Mouse (Mus musculus) testis, adult 2 months (tissue): Measurements from ENCODE around the gene Cnksr1. TPM values are rescaled to one million over a fixed set of nuclear protein-coding genes. Genes with fewer than 3 reads are reported as not detected.
A peak's percentile ranks its signal among the peaks of the same experiment; 100 is the strongest.
"Not testable (repeated sequence)": the region's sequence is repeated elsewhere in the genome, so short reads cannot be mapped to it uniquely, and the experiment has no call there.

Experiments used
- H3K27ac ChIP-seq: fragments of 200-500 bp; 2 replicates; pipeline ENCODE4 v1.5.1; 2012; ENCODE audit warnings: low read depth, low read length; ENCODE audit not compliant: control insufficient read depth, insufficient read depth
- H3K27me3 ChIP-seq: fragments of 200-500 bp; 2 replicates; pipeline ENCODE4 v1.6.1; 2012; ENCODE audit warnings: mild to moderate bottlenecking, low read length, moderate library complexity; ENCODE audit not compliant: control insufficient read depth, insufficient read depth
- H3K36me3 ChIP-seq: fragments of 200-500 bp; 2 replicates; pipeline ENCODE4 v1.6.1; 2012; ENCODE audit warnings: mild to moderate bottlenecking, low read length; ENCODE audit not compliant: control insufficient read depth, insufficient read depth
- H3K4me1 ChIP-seq: fragments of 200-500 bp; 2 replicates; pipeline ENCODE4 v1.6.1; 2012; ENCODE audit warnings: low read length; ENCODE audit not compliant: control insufficient read depth, insufficient read depth
- H3K4me3 ChIP-seq: fragments of 200-500 bp; 2 replicates; pipeline ENCODE4 v1.5.1; 2012; ENCODE audit warnings: low read depth, mild to moderate bottlenecking, low read length, moderate library complexity, mixed read lengths; ENCODE audit not compliant: control insufficient read depth
- CTCF ChIP-seq: fragments of 200-500 bp; IDR thresholded peaks from 2 replicates; pipeline ENCODE4 v1.5.1; 2012; ENCODE audit warnings: low read depth, mild to moderate bottlenecking, inconsistent platforms, low read length, moderate library complexity; ENCODE audit not compliant: control insufficient read depth, insufficient read depth, insufficient replicate concordance
- POLR2A ChIP-seq: fragments of 200-500 bp; IDR thresholded peaks from 2 replicates; pipeline ENCODE4 v1.6.1; 2012; ENCODE audit warnings: low read depth, mild to moderate bottlenecking, inconsistent platforms, low read length, moderate library complexity; ENCODE audit not compliant: control insufficient read depth
- polyA plus RNA-seq: library from polyadenylated mRNA; depleted of rRNA; stranded (reverse); fragments of >200 nt; gene quantifications from 2 replicates; pipeline ENCODE4 v1.2.3, GENCODE M21; 2012

Gene Cnksr1
- polyA plus RNA-seq, 1 experiment, result 0.88 TPM

DNA sequence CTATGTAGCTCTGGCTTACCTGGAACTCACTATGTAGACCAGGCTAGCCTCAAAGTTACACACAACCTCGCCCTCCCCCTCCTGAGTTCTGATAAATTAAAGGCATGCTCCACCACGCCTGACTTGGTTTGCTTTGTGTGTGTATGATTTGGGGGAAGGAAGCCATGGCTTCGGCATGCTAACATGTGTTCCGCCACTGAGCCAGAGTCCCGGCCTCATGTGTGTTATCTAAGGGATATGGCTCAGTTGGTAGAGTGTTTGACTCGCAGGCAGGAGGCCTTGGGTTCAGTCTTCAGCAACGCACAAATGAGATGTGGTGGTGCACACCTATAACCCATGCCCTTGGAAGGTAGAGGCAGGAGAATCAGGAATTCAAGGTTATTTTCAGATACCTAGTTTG, 33.8 kb upstream of the Cnksr1 start:
- Histone ChIP-seq H3K27ac (no peak overlapping the region), H3K4me3 (no peak overlapping the region), H3K27me3 (no peaks in the 10 kb centered on the region), H3K4me1 (peaks cover 7% of the 10 kb centered on the region), H3K36me3 (no peaks in the 10 kb centered on the region)
- TF ChIP-seq CTCF (no peak), POLR2A (no peak)

DNA sequence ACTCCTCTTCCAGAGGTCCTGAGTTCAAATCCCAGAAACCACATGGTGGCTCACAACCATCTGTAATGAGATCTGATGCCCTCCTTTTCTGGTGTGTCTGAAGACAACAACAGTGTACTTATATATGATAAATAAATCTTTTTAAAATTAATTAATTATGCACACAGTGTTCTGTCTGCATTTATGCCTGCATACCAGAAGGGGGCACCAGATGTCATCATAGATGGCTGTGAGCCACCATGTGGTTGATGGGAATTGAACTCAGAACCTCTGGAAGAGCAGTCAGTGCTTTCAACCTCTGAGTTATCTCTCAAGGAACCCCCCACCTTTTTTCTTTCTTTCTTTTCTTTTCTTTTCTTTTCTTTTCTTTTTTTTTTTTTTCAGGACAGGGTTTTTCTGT, 31.4 kb upstream of the Cnksr1 start:
- not testable (repeated sequence) for H3K4me1 ChIP-seq, H3K27ac ChIP-seq, H3K27me3 ChIP-seq, H3K4me3 ChIP-seq, H3K36me3 ChIP-seq

DNA sequence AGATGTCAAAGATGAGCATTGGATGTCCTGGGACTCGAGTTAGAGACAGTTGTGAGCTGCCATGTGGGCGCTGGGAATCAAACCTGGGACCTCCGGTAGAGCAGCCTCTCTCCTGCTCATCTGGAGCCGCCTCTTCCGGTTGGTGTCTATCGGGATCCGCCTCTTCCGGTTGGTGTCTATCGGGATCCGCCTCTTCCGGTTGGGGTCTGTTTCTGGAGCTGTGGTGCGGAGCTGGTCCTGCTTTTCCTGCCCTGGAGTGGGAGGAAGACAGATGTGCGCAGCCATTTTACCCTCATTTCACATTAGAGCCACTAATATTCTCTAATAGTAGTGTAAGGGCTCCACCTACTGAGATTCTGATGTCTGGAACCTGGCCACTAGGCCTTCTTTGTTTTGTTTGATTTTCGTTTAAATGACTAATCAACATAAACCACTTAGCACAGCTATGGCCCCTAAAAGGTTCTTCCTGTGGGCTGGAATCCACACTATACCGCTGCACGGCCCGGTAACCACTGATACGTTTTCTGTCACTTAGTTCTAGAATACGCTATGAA, 30.0 kb upstream of the Cnksr1 start:
- Histone ChIP-seq H3K4me3 (peak overlapping the region; percentile 73), H3K36me3 (no peaks in the 10 kb centered on the region), H3K4me1 (peaks cover 5% of the 10 kb centered on the region), H3K27me3 (no peaks in the 10 kb centered on the region), H3K27ac (peak overlapping the region; percentile 65; the same call in 1 of the 2 replicates)
- TF ChIP-seq POLR2A, result peak; percentile 81
- TF ChIP-seq CTCF, result no peak

DNA sequence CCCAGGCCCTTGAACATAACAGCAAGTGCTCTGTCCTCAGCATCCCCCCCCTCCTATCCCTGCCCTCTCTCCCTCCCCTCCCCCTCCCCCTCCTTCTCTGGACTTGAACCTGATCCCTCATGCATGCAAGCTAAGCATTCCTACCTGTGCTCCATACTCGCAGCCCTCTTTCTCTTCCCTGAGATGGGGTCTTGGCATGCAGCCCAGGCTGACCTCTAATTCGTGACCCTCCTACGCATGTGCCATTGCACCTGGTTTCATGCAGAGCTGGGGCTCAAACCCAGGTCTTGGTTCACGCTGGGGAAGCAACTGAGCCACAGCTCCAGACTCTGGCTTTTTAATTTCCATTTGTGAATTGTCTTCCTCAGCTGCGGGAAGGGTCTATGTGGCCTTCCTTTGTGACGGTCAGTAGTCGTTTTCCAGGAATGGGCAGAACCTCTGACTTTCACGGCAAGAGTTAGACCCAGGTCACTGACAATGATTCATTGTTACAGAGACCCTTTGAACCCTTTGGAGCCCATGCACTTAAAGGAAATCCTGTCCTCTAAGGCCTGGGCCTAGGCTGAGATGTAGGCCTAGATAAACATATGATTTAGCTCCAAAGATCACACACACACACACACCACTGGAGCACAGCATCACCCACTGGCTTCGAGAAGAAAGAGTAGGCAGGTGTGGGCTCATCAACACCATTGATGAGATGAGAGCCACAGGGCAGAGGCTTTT, 27.8 kb upstream of the Cnksr1 start:
- Histone ChIP-seq H3K4me1 (peaks cover 5% of the 10 kb centered on the region), H3K27ac (no peak overlapping the region), H3K36me3 (no peaks in the 10 kb centered on the region), H3K4me3 (no peak overlapping the region), H3K27me3 (no peaks in the 10 kb centered on the region)
- no peak for TF ChIP-seq POLR2A

- Histone ChIP-seq H3K36me3 (no peaks in the 10 kb centered on the region), H3K27ac (no peak overlapping the region), H3K4me3 (no peak overlapping the region), H3K4me1 (no peaks in the 10 kb centered on the region; the same call in 1 of the 2 replicates), H3K27me3 (no peaks in the 10 kb centered on the region)
- TF ChIP-seq POLR2A, result no peak
- TF ChIP-seq CTCF, result peak; percentile 83; the same call in 1 of the 2 replicates
Observed at GRCm38 (mm10) chr4:134263191-134263590, 25.0 kb upstream of the Cnksr1 start.

DNA sequence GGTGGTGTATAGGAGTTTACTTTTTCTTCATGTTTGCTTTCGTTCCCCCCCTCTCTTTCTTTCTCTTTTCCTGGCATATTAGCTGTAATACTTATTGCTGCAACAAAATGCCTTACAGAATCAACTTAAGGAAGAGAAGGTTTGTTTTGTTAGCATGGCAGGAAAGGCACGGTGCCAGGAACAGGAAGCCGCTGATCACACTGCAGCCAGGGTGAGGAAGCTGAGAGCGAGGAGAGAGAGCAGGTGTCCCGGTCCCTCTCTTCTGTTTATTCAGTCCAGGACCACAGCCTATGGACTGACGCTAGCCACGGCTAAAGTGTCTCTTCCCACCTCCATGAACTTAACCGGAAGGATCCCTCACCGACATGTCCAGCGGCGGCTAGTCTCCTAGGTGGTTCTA, 20.2 kb upstream of the Cnksr1 start:
- TF ChIP-seq POLR2A (no peak), CTCF (no peak)
- Histone ChIP-seq H3K4me1 (no peaks in the 10 kb centered on the region; the same call in 1 of the 2 replicates), H3K27ac (no peak overlapping the region), H3K4me3 (no peak overlapping the region), H3K36me3 (no peaks in the 10 kb centered on the region), H3K27me3 (no peaks in the 10 kb centered on the region)

DNA sequence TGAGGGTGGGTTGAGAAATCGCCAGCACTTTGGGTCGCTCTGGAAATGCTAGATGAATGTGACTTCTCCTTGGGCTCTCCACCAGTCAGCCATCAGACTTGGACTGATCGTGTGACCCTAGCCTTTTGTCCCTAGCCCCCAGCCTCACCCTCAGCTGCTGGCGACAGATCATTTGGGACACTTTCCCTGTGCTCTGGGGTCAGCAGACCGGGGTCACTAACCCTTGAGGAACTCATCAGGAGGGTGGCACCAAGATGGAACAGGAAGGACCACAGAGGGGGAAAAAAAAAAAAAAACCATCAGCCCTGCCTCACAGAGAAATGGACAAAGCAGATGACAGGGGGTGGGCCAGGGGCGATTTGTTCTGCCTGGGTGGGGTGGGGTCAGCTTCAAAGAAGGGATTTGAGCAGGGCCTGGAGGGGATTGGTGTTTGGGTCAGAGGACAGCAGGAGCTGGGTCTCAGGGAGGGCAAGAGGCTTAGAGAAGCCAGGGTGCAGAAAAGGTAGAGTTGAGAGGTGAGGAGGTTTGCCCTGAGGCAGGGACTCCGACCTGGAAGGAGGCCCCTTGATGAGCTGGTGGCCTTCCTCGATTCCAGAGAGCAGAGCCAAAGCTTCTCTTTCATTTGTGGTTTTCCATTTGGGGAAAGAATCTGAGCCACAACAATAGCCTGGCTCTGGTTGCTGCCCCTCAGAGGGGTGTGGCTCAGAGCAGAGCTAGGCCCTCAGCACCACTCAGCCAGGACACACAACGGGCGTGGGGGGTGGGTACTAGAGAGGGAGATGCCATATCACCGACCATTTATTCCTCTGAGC, 19.2 kb upstream of the Cnksr1 start:
- TF ChIP-seq POLR2A (no peak), CTCF (no peak)
- Histone ChIP-seq H3K36me3 (no peaks in the 10 kb centered on the region), H3K4me1 (peaks cover 7% of the 10 kb centered on the region), H3K4me3 (no peak overlapping the region), H3K27me3 (no peaks in the 10 kb centered on the region), H3K27ac (no peak overlapping the region)
